Mouse (Mus musculus): ENCODE data around the gene Timm29. TPM values are rescaled to one million over a fixed set of nuclear protein-coding genes. Genes with fewer than 3 reads are reported as not detected.
"Not testable (repeated sequence)": the region's sequence is repeated elsewhere in the genome, so short reads cannot be mapped to it uniquely, and the experiment has no call there.

Gene Timm29
- polyA plus RNA-seq, 1 experiment from 2014 or later = 58.6 TPM

DNA sequence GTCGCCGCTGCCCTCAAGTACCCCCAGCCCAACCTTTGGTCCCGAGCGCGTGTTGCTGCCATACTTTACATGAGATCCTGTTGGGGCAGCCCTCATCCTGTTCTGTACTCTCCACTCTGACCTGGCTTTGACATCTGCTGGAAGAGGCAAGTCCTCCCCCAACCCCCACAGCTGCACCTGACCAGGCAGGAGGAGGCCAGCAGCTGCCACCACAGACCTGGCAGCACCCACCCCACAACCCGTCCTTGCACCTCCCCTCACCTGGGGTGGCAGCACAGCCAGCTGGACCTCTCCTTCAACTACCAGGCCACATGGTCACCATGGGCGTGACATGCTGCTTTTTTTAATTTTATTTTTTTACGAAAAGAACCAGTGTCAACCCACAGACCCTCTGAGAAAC, 4.2 kb upstream of the Timm29 start:
- no peak for ATAC-seq
- Histone ChIP-seq H3K27me3 (no peaks in the 10 kb centered on the region), H3K36me3 (peaks cover 68% of the 10 kb centered on the region), H3K4me3 (replicated peaks) (no peak overlapping the region), H3K9ac (replicated peaks) (no peak overlapping the region), H3K4me1 (replicated peaks) (peaks cover 14% of the 10 kb centered on the region), H3K9me3 (no peaks in the 10 kb centered on the region), H3K27ac (no peak overlapping the region; the same call in 1 of the 2 replicates), H3K4me2 (replicated peaks) (no peak overlapping the region)
- WGBS = 92% methylated on average over 8 of the region's 8 CpGs

DNA sequence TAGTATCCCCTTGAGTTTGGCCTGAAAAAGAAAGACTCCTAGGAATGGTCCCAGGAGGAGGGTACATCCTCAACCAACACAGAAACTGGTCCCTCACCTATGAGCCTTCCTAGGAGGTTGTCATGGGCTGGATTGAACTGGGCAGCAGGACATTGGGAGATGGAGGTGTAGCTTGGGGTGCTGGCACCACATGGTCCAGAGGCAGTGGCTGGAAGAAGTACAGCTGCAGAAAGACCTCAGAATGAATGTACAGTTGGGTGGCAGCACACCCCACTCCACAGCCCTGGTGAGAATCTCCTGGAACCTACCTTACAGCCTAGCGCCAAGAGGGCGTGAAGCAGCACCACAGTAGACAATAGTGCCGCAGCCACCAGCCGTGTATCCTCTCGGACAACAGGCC, 3.0 kb upstream of the Timm29 start:
- Histone ChIP-seq H3K9me3 (no peaks in the 10 kb centered on the region), H3K27ac (no peak overlapping the region), H3K4me1 (replicated peaks) (peaks cover 26% of the 10 kb centered on the region), H3K36me3 (peaks cover 59% of the 10 kb centered on the region), H3K4me2 (replicated peaks) (no peak overlapping the region), H3K4me3 (replicated peaks) (no peak overlapping the region), H3K9ac (replicated peaks) (no peak overlapping the region), H3K27me3 (no peaks in the 10 kb centered on the region)
- 91% methylated on average over 5 of the region's 5 CpGs for WGBS
- no peak for ATAC-seq

DNA sequence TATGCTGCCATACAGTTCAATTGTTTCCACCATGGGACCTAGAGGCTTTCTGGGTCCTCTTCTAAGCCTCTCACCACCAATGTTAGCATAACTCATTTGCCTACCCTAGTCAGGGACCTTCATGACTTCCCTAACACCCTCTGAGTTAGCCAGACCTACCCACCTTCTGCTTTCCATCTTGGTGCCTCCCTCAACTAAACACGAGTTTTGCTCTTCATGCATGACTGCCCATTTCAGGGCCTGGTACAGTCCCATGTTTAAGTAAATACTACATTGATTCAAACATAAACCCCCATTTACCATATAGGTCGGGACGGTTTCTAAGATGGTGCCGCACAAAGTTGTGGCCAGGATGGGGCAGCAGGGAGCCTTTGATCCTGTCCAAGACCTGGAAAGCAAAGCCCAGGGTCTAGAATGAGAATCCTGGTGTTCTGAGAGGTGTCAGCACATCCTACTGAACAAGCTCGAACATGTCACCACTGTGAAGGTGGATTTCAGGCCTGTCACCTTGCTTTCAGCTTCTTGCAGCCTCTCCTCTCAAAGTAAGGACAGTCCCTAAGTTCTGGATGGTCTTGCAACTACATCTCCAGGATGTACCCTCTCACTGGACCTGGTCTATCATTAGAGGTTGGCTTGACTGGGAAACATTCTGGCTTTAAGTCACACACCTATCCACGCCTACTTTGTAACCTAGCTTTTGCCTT, 1.2 kb upstream of the Timm29 start:
- Histone ChIP-seq H3K27ac (no peak overlapping the region), H3K4me3 (replicated peaks) (no peak overlapping the region), H3K9me3 (no peaks in the 10 kb centered on the region), H3K4me1 (replicated peaks) (peaks cover 33% of the 10 kb centered on the region), H3K27me3 (no peaks in the 10 kb centered on the region), H3K9ac (replicated peaks) (no peak overlapping the region), H3K36me3 (peaks cover 57% of the 10 kb centered on the region), H3K4me2 (replicated peaks) (peak overlapping the region; percentile 98)
- ATAC-seq = no peak
- WGBS = 86% methylated on average over 6 of the region's 6 CpGs

DNA sequence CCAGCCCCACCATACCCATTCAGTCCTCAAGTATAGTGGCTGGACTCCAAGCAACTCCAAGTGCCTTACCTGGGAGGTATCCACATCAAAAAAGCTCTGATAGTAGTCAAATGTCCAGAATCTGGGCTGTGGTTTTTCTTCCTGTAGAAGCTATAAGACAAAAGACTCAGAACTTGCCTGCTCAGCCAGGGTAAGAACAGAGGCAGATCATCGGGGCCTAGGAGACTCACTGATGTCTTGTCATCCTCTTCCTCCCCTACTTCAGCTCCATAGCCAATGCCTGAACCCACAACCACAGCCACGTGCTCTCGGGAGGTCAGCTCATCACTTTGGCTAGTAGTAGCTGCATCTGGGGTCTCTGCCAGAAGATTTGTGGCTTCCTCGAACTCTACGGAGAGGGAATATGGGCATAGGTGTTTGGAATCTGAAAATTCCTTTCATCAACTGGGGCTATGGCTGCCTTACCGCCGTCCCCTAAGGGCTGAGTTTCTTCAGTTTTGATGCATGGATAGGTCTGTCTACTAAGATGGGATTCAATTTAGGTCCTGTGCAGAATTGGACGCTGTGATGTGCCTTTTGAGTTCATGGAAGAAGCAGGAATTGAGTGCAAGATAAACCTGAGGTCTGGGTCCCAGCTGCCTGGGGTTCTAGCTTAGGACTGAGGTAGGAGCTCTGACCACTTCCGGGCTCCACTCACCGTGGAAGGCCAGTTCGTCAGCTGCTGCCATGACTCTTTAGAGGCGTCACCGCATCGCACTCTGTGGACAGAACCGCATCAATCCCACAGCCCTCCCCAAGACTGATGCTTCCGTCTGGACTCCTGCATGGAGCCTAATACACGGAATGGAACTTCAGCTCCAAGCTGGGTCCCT, 455 bp upstream of the Timm29 start:
- Histone ChIP-seq H3K4me1 (replicated peaks) (peaks cover 33% of the 10 kb centered on the region), H3K4me2 (replicated peaks) (peak overlapping the region; percentile 98), H3K9ac (replicated peaks) (peak overlapping the region; percentile 94), H3K27ac (peak overlapping the region; percentile 91), H3K36me3 (peaks cover 52% of the 10 kb centered on the region), H3K4me3 (replicated peaks) (peak overlapping the region; percentile 100), H3K27me3 (no peaks in the 10 kb centered on the region), H3K9me3 (no peaks in the 10 kb centered on the region)
- peak; percentile 83; the same call in 1 of the 2 replicates for ATAC-seq
- WGBS = 21% methylated on average over 17 of the region's 17 CpGs

DNA sequence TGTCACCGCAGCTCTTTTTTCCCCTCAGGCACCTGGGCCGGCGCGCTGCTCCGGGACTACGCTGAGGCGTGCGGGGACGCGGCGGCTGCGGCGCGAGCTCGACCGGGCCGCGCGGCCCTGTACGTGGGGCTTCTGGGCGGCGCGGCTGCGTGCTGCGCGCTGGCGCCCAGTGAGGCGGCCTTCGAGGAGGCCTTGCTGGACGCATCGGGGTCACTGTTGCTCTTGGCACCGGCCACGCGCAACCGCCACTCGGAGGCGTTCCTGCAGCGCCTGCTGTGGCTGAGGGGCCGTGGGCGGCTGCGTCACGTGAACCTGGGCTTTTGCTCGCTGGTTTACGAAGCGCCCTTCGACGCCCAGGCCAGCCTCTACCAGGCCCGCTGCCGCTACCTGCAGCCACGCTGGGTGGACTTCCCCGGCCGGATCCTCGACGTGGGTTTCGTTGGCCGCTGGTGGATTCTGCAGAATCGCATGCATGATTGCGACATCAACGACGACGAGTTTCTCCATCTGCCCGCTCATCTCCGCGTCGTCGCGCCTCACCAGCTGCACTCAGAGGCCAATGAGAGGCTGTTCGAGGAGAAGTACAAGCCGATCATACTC, 700 bp downstream of the Timm29 start:
- Histone ChIP-seq H3K4me2 (replicated peaks) (peak overlapping the region; percentile 98), H3K36me3 (peaks cover 40% of the 10 kb centered on the region), H3K9me3 (no peaks in the 10 kb centered on the region), H3K27ac (peak overlapping the region; percentile 91), H3K4me1 (replicated peaks) (peaks cover 33% of the 10 kb centered on the region), H3K9ac (replicated peaks) (peak overlapping the region; percentile 94), H3K27me3 (no peaks in the 10 kb centered on the region), H3K4me3 (replicated peaks) (peak overlapping the region; percentile 100)
- no peak; the same call in none of the 2 replicates for ATAC-seq
- WGBS = 2% methylated on average over 69 of the region's 69 CpGs

DNA sequence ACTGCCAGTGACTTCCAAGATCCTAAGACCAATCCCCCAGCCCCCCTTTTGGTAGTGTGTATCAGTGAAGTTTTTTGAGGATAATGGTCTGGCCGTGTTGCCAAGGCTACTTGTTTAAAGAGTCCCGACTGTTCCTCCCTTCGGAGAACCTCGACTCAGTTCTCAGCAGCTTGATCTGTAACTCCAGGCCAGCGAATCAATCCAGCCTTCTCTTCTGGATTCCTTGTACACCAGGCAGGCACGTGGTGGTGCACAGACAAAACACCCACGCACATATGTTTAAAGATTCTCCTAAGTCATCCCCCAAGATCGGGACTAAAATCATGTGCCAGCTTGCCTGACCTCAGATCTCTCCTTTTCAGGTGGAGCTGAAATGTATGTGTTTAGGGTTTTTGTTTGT, 1.8 kb downstream of the Timm29 start:
- Histone ChIP-seq H3K4me2 (replicated peaks) (peak overlapping the region; percentile 98), H3K4me1 (replicated peaks) (peaks cover 33% of the 10 kb centered on the region), H3K9ac (replicated peaks) (peak overlapping the region; percentile 94), H3K4me3 (replicated peaks) (peak overlapping the region; percentile 100), H3K36me3 (peaks cover 29% of the 10 kb centered on the region)
- H3K9me3 ChIP-seq, ATAC-seq, H3K27ac ChIP-seq, H3K27me3 ChIP-seq: not testable (repeated sequence)
- WGBS = 93% methylated on average over 8 of the region's 8 CpGs

DNA sequence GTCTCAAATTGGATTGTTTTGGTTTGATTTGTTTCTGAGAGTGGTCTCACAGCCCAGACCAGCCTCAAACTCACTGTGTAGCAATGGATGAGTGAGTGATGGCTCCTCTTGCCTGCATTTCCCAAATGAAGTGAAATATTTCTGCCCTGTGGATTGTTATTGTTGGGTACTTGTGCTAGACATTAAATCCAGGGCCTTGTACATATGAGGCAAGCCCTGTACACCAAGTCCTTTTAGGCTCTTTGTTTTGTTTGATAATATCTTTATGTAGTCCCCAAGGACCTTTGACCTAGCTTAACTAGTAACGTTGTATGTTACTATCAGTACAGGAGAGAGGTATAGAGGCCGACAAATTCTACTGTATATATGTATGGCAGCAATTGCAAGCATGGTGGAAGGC, 2.3 kb downstream of the Timm29 start:
- H3K9me3 ChIP-seq = no peaks in the 10 kb centered on the region
- no peak overlapping the region for H3K9ac ChIP-seq (replicated peaks)
- no peaks in the 10 kb centered on the region for H3K27me3 ChIP-seq
- peak overlapping the region; percentile 100; the same call in 1 of the 2 replicates for H3K4me3 ChIP-seq (replicated peaks)
- ATAC-seq = no peak
- peak overlapping the region; percentile 98; the same call in 1 of the 2 replicates for H3K4me2 ChIP-seq (replicated peaks)
- no peak overlapping the region for H3K27ac ChIP-seq
- WGBS = 96% methylated on average over 2 of the region's 2 CpGs
- H3K36me3 ChIP-seq = peaks cover 24% of the 10 kb centered on the region
- peaks cover 33% of the 10 kb centered on the region for H3K4me1 ChIP-seq (replicated peaks)

DNA sequence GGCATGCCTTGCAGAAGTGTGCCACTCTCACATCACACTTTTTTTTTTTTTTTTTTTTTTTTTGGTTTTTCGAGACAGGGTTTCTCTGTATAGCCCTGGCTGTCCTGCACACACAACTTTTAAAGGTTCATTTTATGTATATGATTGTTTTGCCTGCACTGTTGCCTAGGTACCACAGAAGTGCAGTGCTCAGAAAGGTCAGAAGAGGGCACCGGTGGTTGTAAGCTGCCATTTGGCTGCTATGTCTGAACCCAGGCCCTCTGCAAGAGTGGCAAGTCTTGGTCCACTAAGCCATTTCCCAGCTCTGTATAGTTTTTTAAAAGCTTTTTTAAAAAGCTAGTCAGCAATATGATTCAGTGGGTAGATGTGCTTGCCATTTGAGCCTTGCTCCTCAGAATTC, 5.7 kb downstream of the Timm29 start:
- H3K36me3 ChIP-seq = peaks cover 19% of the 10 kb centered on the region
- no peak overlapping the region for H3K4me3 ChIP-seq (replicated peaks)
- H3K4me1 ChIP-seq (replicated peaks) = peaks cover 19% of the 10 kb centered on the region
- H3K4me2 ChIP-seq (replicated peaks) = no peak overlapping the region
- H3K27me3 ChIP-seq = no peaks in the 10 kb centered on the region
- no peak overlapping the region for H3K9ac ChIP-seq (replicated peaks)
- whole genome bisulfite sequencing = 48% methylated on average over 2 of the region's 2 CpGs
- no peak overlapping the region for H3K27ac ChIP-seq
- no peaks in the 10 kb centered on the region for H3K9me3 ChIP-seq
- ATAC-seq = no peak

DNA sequence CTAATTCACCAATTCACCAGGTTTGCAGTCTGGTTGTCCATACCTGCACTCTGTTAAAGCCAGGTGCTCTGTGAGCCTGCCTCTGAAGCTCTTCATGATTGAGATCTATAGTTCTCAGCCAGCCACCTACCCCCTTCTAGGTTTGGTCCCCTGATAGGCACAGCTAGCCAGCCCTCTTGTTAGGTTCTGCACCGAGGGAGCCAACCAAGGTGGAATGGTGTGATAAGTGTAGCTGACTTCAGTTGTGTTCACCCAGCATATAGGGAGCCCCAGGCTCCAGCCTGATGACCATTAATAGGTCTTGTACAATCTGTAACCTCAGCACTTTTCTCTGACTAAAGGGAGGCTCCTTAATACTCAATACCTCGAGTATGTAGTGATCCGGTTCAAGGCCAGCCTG, 7.7 kb downstream of the Timm29 start:
- ATAC-seq = no peak
- Histone ChIP-seq H3K4me2 (replicated peaks) (no peak overlapping the region), H3K36me3 (peaks cover 12% of the 10 kb centered on the region), H3K27ac (no peak overlapping the region), H3K4me1 (replicated peaks) (peaks cover under 1% of the 10 kb centered on the region), H3K9me3 (no peaks in the 10 kb centered on the region), H3K4me3 (replicated peaks) (no peak overlapping the region), H3K27me3 (no peaks in the 10 kb centered on the region), H3K9ac (replicated peaks) (no peak overlapping the region)
- WGBS = 79% methylated on average over 3 of the region's 3 CpGs

DNA sequence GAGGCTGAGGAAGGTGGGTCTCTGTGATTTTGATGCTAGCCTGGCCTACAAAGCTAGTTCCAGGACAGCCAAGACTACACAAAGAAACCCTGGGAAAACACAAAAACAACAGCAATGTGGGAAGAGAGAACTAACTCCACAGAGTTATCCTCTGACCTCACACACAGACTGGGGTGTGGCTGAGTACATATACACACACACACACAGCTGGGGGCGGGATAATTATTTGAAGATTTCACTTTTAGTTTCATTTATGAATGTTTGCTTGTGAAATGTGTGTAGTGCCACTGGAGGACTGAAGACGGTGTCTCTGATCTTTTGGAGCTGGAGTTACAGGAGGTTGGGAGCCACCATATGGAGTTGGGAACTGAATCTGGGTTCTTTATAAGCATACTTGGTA, 8.6 kb downstream of the Timm29 start:
- Histone ChIP-seq H3K9ac (replicated peaks) (no peak overlapping the region), H3K4me2 (replicated peaks) (no peak overlapping the region), H3K4me3 (replicated peaks) (no peak overlapping the region), H3K4me1 (replicated peaks) (no peaks in the 10 kb centered on the region), H3K9me3 (no peaks in the 10 kb centered on the region), H3K27ac (no peak overlapping the region), H3K27me3 (no peaks in the 10 kb centered on the region), H3K36me3 (peaks cover 5% of the 10 kb centered on the region)
- ATAC-seq = no peak
- 87% methylated on average over 2 of the region's 2 CpGs for WGBS

DNA sequence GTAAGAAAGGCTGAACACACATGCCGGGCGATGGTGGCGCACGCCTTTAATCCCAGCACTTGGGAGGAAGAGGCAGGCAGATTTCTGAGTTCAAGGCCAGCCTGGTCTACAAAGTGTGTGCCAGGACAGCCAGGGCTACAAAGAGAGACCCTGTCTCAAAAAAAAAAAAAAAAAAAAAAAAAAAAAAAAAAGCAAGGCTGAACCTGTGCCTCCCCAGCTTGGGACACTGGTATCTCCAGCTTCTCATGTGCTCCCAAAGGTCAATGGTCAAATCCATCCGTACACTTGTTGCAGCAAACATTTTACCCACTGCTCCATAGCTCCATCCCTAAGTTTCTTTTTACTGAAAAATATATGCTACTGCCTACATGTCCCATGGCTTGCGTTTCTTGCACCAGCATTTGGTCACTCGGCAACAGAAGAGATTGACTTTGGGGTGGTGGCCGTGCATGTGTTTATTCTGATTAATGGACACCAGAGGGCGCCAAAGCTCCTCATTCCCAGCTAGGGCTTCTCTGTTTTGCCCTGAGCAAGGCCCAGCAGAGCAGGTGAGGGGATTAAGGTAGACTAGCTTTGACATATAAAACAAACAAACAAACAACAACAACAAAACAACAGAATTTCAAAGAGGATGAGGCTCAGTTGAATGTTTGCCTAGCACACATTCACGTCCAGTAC, 9.3 kb downstream of the Timm29 start:
- Histone ChIP-seq H3K9me3 (no peaks in the 10 kb centered on the region), H3K9ac (replicated peaks) (no peak overlapping the region), H3K4me2 (replicated peaks) (no peak overlapping the region), H3K36me3 (no peaks in the 10 kb centered on the region), H3K27me3 (no peaks in the 10 kb centered on the region), H3K27ac (no peak overlapping the region), H3K4me3 (replicated peaks) (no peak overlapping the region), H3K4me1 (replicated peaks) (no peaks in the 10 kb centered on the region)
- peak; percentile 72 for ATAC-seq
- 49% methylated on average over 10 of the region's 10 CpGs for WGBS

Measured in midbrain, embryonic 13.5 days (tissue).